Mouse (Mus musculus): Measurements from ENCODE around the gene Tnni2. TPM values are rescaled to one million over a fixed set of nuclear protein-coding genes. Genes with fewer than 3 reads are reported as not detected.

Gene Tnni2
- polyA plus RNA-seq, 1 experiment from 2014 or later = 1.2 TPM

DNA sequence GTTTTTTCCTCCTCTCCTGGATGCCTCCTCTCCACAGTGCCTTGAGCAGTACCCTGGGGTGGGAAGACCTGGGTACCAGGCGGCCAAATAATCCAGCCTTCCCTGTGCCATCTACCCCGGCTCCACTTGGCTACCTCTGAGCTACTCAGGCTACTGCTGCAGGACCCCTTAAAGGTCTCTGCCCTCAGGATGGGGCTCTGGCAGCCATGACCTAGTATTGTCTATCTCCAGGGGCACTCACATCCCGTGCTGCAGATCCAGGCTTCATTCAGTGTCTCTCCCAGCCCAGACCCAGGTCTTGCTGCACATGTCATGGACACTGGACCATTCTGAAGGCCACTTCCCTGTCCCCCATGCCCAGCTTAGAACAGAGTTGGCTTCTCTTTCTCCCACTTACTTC lies 38.3 kb downstream of the Tnni2 start:
- H3K4me1 ChIP-seq (replicated peaks) = peaks cover 85% of the 10 kb centered on the region
- DNase-seq (ENCODE audit: low spot score) = no peak
- 0 out of 2 replicates have a peak overlapping the region, but pooled peaks have one; percentile 23 for H3K27ac ChIP-seq
- peaks cover 15% of the 10 kb centered on the region; the same call in 1 of the 2 replicates for H3K27me3 ChIP-seq (ENCODE audit: insufficient read depth, poor library complexity, severe bottlenecking)
- H3K4me3 ChIP-seq = no peak overlapping the region
- no peaks in the 10 kb centered on the region for H3K9me3 ChIP-seq
- H3K36me3 ChIP-seq = no peaks in the 10 kb centered on the region
- 87% methylated on average over 3 of the region's 3 CpGs for WGBS

DNA sequence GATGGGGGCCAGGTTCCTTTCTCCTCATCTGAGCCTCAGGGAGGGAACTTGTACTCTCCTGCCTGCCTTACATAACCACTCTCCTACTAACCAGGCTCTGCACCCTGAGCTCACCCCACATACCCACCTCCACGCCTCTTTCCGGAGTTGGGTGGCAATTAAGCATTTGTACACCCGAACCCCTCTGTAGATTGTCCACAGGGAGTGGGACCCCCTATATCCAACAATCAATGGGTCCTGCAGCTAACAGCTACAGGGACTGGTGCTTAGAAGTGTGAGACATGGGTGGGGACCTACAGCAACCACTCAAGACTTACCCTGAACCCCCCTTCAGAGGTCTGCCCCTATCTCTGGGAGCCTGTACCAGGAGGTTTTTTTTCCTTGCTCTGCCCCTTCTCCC lies 39.1 kb downstream of the Tnni2 start:
- H3K27ac ChIP-seq = peak overlapping the region; percentile 95
- no peak overlapping the region for H3K4me3 ChIP-seq
- no peaks in the 10 kb centered on the region for H3K9me3 ChIP-seq
- no peak for DNase-seq (ENCODE audit: low spot score)
- peaks cover 79% of the 10 kb centered on the region for H3K4me1 ChIP-seq (replicated peaks)
- H3K36me3 ChIP-seq = no peaks in the 10 kb centered on the region
- WGBS = 97% methylated on average over 3 of the region's 3 CpGs
- peaks cover 18% of the 10 kb centered on the region; the same call in 1 of the 2 replicates for H3K27me3 ChIP-seq (ENCODE audit: insufficient read depth, poor library complexity, severe bottlenecking)

DNA sequence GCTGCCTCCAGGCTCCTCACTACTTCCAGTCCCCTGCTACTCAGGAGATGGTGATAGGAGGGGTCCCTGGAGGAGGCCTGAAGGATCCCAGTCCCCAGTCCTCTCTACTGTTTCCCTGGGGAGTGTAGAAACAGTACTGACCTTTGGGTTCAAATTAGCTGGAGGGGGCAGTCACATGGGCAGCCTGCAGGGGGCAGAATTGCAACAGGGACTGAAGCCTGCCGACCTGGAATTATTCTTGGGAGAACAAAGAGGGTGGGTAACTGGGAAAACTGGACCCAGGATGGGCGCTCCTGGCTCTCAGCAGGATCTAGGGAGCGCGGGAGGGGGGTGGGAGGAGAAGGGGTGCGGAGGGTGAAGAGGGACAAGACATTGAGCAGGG lies 39.6 kb downstream of the Tnni2 start:
- peak; percentile 79 for DNase-seq (ENCODE audit: low spot score)
- Histone ChIP-seq H3K4me1 (replicated peaks) (peaks cover 78% of the 10 kb centered on the region), H3K4me3 (peak overlapping the region; percentile 47), H3K36me3 (no peaks in the 10 kb centered on the region), H3K27ac (peak overlapping the region; percentile 95), H3K27me3 (ENCODE audit: insufficient read depth, poor library complexity, severe bottlenecking) (peaks cover 18% of the 10 kb centered on the region; the same call in 1 of the 2 replicates), H3K9me3 (no peaks in the 10 kb centered on the region)
- 7% methylated on average over 5 of the region's 5 CpGs for WGBS

DNA sequence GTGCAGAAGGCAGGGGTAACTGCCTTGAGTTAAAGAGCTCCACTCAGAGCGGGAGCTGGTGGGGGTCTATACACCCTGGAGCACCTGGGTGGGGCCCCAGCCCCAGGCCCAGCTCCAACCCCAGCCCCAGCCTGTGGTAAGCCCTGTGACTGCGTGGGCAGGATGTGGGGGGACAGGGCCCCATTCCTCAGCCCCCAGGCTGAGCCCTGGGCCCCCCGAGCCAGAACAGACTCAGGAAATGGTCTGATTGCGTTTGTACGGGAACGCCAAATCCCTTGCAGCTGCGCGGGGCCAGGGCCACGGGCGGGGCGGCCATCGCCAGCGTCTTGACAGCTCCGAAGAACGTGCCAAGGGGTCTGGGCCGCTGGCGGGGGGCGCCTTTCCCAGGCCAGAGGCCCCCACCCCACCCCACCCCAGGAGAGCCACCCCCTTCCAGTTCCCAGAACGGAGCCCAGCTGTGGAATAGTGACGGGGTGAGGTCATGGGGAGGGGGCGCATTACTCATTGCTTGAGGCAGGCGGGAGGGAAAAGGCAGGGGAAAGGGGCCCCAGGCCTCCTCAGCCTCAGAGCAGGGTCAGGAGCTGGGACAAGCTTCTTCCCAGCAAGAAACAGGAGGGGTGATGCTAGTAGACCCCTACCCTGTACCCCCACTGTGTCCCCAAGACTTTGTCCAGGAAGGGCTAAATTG lies 40.1 kb downstream of the Tnni2 start:
- DNase-seq (ENCODE audit: low spot score) = peak; percentile 68
- peaks cover 18% of the 10 kb centered on the region; the same call in 1 of the 2 replicates for H3K27me3 ChIP-seq (ENCODE audit: insufficient read depth, poor library complexity, severe bottlenecking)
- H3K9me3 ChIP-seq = no peaks in the 10 kb centered on the region
- H3K4me3 ChIP-seq = peak overlapping the region; percentile 47
- no peaks in the 10 kb centered on the region for H3K36me3 ChIP-seq
- H3K27ac ChIP-seq = peak overlapping the region; percentile 95
- 2% methylated on average over 22 of the region's 22 CpGs for WGBS
- peaks cover 77% of the 10 kb centered on the region for H3K4me1 ChIP-seq (replicated peaks)

DNA sequence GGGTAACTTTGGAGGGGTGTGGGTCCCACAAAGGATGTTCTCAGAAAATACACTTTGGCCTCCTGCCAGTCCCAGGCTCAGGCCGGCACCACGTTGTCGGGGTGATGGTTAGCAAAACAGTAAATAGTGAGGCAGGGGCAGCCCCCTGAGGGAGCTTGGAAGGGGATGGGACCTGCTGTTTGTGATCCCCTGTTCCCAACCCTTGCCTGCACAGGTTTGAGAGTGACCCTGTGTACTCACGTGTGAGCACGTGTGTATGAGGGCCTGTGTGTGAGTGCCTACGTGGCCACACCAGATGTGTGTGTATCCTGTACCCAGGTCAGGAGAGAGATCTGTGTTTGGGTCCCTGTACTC lies 40.6 kb downstream of the Tnni2 start:
- no peaks in the 10 kb centered on the region for H3K36me3 ChIP-seq
- DNase-seq (ENCODE audit: low spot score) = peak; percentile 50
- peak overlapping the region; percentile 95 for H3K27ac ChIP-seq
- no peaks in the 10 kb centered on the region for H3K9me3 ChIP-seq
- peak overlapping the region; percentile 47 for H3K4me3 ChIP-seq
- H3K4me1 ChIP-seq (replicated peaks) = peaks cover 77% of the 10 kb centered on the region
- 23% methylated on average over 6 of the region's 6 CpGs for WGBS
- H3K27me3 ChIP-seq (ENCODE audit: insufficient read depth, poor library complexity, severe bottlenecking) = peaks cover 18% of the 10 kb centered on the region; the same call in 1 of the 2 replicates

DNA sequence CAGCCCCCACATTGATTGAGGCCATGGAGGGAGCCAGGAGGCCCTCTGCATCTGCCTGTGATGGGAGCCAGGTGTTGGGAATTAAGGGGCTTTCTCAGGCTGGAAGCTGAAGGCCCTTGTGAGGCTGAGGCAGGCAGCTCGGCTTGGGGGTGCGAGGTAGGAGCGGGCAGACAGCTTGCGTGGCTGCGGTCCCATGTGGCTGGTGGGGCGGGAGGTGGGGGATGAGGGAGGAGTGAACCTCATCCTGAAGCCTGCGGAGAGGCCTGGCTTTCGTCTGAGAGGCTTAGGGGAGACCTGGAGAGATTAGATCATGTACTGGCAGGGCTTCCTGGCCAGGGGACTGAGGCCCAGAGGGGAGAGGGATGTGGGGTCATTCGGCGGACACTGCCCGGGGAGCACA lies 41.5 kb downstream of the Tnni2 start:
- no peak overlapping the region for H3K4me3 ChIP-seq
- DNase-seq (ENCODE audit: low spot score) = no peak
- peaks cover 18% of the 10 kb centered on the region; the same call in 1 of the 2 replicates for H3K27me3 ChIP-seq (ENCODE audit: insufficient read depth, poor library complexity, severe bottlenecking)
- no peaks in the 10 kb centered on the region for H3K36me3 ChIP-seq
- 63% methylated on average over 11 of the region's 11 CpGs for WGBS
- H3K27ac ChIP-seq = peak overlapping the region; percentile 95
- H3K9me3 ChIP-seq = no peaks in the 10 kb centered on the region
- peaks cover 77% of the 10 kb centered on the region for H3K4me1 ChIP-seq (replicated peaks)

DNA sequence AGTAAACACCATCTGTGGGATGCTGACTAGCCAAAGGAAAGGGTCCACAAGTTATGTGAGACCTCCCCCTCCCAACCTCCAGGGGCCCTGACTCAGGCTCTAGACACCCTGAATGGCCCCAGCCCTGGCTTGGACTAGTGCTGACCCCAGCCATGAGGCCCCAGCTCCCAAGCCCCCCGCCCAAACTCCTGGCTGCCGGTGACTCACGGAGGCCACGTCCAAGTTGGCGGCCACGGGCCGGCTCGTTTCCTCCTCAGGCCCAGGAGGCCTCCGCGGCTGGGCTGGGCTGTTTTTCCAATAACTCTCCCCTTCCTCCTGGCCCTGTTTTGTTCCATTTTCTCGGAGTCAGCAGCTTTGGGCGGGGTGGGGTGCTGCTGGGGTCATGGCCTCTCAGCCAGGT lies 43.2 kb downstream of the Tnni2 start:
- peak overlapping the region; percentile 76 for H3K27ac ChIP-seq
- peaks cover 6% of the 10 kb centered on the region; the same call in 1 of the 2 replicates for H3K36me3 ChIP-seq
- no peak overlapping the region for H3K4me3 ChIP-seq
- H3K4me1 ChIP-seq (replicated peaks) = peaks cover 61% of the 10 kb centered on the region
- WGBS = 85% methylated on average over 12 of the region's 12 CpGs
- DNase-seq (ENCODE audit: low spot score) = no peak
- H3K27me3 ChIP-seq (ENCODE audit: insufficient read depth, poor library complexity, severe bottlenecking) = peaks cover 18% of the 10 kb centered on the region; the same call in 1 of the 2 replicates
- H3K9me3 ChIP-seq = no peaks in the 10 kb centered on the region

DNA sequence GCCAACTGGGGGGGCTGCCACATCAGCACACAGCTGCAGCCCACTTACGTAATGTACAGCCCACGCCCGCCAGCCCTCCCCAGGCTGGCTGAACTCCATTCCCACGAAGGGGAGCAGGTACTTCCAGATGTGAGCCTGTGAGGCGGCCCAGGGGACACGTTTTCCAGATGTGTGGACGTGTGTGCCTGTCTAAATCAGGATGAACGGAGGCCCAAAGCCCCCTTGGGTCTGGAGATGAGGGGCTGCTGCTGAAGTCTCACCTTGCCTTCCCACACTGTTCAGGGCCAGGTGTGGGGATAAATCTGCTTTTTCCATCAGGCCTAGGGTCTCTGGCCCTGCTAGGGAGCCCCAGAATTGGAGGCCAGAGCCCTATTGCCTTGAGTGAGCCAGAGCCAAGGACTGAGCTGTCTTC lies 45.1 kb downstream of the Tnni2 start:
- 73% methylated on average over 8 of the region's 8 CpGs for WGBS
- Histone ChIP-seq H3K36me3 (peaks cover 11% of the 10 kb centered on the region; the same call in 1 of the 2 replicates), H3K4me1 (replicated peaks) (peaks cover 48% of the 10 kb centered on the region), H3K9me3 (no peaks in the 10 kb centered on the region), H3K4me3 (no peak overlapping the region), H3K27me3 (ENCODE audit: insufficient read depth, poor library complexity, severe bottlenecking) (peaks cover 18% of the 10 kb centered on the region; the same call in 1 of the 2 replicates), H3K27ac (peak overlapping the region; percentile 84)
- DNase-seq (ENCODE audit: low spot score) = no peak

DNA sequence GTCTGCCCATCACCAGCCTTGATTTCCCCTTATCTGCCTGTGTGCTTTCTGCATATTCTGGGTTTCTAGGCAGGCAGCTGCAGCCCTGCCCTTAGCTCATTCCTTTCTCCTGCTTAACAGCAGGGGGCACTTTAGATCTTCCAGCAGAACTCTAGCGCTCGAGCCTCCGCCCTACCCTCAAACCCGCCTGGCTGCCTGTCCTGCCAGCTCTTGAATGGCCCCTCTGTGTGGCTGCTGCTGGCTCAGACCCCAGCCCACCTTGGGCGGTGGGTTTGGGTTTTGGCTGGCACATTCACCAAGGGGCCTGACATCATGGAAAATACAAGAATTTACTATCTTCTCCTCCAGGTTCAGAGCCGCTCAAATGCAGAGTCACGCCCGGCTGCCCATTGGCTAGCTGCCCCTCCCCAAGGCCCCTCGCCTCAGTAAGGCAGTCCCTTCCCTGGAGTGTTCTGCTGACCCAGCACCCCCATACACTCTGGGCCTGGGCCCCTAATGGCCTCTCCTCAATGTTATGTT lies 45.8 kb downstream of the Tnni2 start:
- Histone ChIP-seq H3K27me3 (ENCODE audit: insufficient read depth, poor library complexity, severe bottlenecking) (peaks cover 18% of the 10 kb centered on the region; the same call in 1 of the 2 replicates), H3K27ac (peak overlapping the region; percentile 84), H3K4me3 (peak overlapping the region; percentile 11; the same call in 1 of the 2 replicates), H3K9me3 (no peaks in the 10 kb centered on the region), H3K36me3 (peaks cover 12% of the 10 kb centered on the region; the same call in 1 of the 2 replicates), H3K4me1 (replicated peaks) (peaks cover 41% of the 10 kb centered on the region)
- WGBS = 19% methylated on average over 9 of the region's 9 CpGs
- peak; percentile 77 for DNase-seq (ENCODE audit: low spot score)

DNA sequence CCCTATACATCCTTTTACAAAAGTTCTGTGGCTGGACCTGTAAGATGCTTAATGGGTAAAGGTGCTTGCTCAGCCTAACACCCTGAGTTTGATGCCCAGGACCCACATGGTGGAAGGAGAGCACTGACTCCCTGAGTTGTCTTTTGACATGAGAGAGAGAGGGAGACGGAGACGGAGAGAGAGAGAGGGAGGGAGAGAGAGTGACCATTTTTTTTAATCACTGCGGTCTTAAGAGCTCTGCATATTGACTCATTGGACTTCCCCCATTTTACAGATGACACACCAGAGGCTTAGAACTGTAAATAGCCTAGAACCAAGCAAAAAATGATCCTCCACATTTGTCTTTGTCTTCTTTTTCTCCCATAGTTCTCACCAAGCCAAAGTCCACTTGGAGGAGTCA lies 46.4 kb downstream of the Tnni2 start:
- Histone ChIP-seq H3K27ac (peak overlapping the region; percentile 84), H3K27me3 (ENCODE audit: insufficient read depth, poor library complexity, severe bottlenecking) (peaks cover 14% of the 10 kb centered on the region; the same call in 1 of the 2 replicates), H3K9me3 (no peaks in the 10 kb centered on the region), H3K4me3 (no peak overlapping the region), H3K4me1 (replicated peaks) (peaks cover 39% of the 10 kb centered on the region), H3K36me3 (peaks cover 12% of the 10 kb centered on the region; the same call in 1 of the 2 replicates)
- 74% methylated on average over 3 of the region's 3 CpGs for WGBS
- no peak for DNase-seq (ENCODE audit: low spot score)

DNA sequence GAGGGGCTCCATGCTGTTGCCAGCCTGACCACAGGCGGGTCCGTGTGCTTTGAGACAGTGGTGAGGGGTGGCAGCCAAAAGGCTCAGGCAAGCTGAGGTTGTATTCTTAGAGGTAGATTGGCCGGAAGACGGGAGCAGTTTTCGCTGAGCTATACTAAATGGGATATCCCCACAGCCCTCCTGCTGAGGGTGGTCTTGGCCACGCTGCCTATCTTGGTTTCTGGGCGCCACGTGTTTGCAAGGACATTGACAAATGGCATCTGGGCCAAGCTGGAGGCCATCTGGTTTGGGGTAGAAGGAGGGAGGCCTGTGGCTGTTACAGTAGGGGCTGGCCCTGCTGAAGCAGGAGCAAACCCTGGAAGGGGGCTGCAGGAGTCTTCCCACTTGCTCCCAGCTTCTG lies 51.9 kb downstream of the Tnni2 start:
- Histone ChIP-seq H3K4me3 (no peak overlapping the region), H3K27me3 (ENCODE audit: insufficient read depth, poor library complexity, severe bottlenecking) (no peaks in the 10 kb centered on the region), H3K9me3 (no peaks in the 10 kb centered on the region), H3K36me3 (peaks cover 12% of the 10 kb centered on the region; the same call in 1 of the 2 replicates), H3K4me1 (replicated peaks) (peaks cover 17% of the 10 kb centered on the region), H3K27ac (0 out of 2 replicates have a peak overlapping the region, but pooled peaks have one; percentile 35)
- no peak for DNase-seq (ENCODE audit: low spot score)
- 83% methylated on average over 8 of the region's 8 CpGs for WGBS

Data from hindbrain, embryonic 10.5 days (tissue).